Comparison of ENCODE assay signal across 10 mouse cellular contexts in genomic region chr10:79712499-79713126, GRCm38 (mm10). TPM values are rescaled to one million over a fixed set of nuclear protein-coding genes. Genes with fewer than 3 reads are reported as not detected.
DNase-seq lines count a peak whose midpoint lies in the region; ATAC-seq and TF ChIP-seq lines count a peak whose summit lies in the region.
"Had no signal": no experiment of that assay in that cellular context is flagged by ENCODE, and none has a peak within 500 bp of the region (broad histone marks: within the 10 kb centered on the region; RNA-seq: fewer than 3 reads in every experiment).

No protein-coding gene starts in this region.

- H3K9ac ChIP-seq in forebrain, embryonic 15.5 days (replicated peaks), result no peak overlapping the region
- H3K9ac ChIP-seq in forebrain, embryonic 12.5 days, result no peak overlapping the region
- no peak overlapping the region for H3K9ac ChIP-seq in hindbrain, embryonic 15.5 days
- H3K9ac ChIP-seq: neural tube, embryonic 13.5 days had no signal

- 9% methylated on average over 4 of the region's 6 CpGs for WGBS in forebrain, embryonic 10.5 days
- WGBS in forebrain, embryonic 15.5 days, result 14% methylated on average over 4 of the region's 6 CpGs
- WGBS in forebrain, embryonic 12.5 days, result 13% methylated on average over 4 of the region's 6 CpGs
- WGBS in hindbrain, embryonic 15.5 days, result 12% methylated on average over 4 of the region's 6 CpGs

- ATAC-seq in forebrain, embryonic 15.5 days (replicated peaks), result no peak; the same call in 1 of the 2 replicates
- ATAC-seq in forebrain, embryonic 12.5 days (ENCODE audit: low FRiP score), result no peak
- peak; percentile 19; the same call in 1 of the 2 replicates for ATAC-seq in hindbrain, embryonic 15.5 days (ENCODE audit: low FRiP score, low read depth)
- ATAC-seq: Patski had no signal

- no peak for TF ChIP-seq POLR2A in brain, embryonic 14.5 days (IDR thresholded peaks at IDR 0.05; ENCODE audit: borderline replicate concordance, extremely low read depth, insufficient read depth, insufficient read length, poor library complexity, severe bottlenecking)

- no peak overlapping the region for H3K4me3 ChIP-seq in forebrain, embryonic 10.5 days
- H3K4me3 ChIP-seq in forebrain, embryonic 15.5 days, result no peak overlapping the region
- H3K4me3 ChIP-seq in forebrain, embryonic 12.5 days (replicated peaks), result no peak overlapping the region
- H3K4me3 ChIP-seq in hindbrain, embryonic 15.5 days, result no peak overlapping the region
- H3K4me3 ChIP-seq: neural tube, embryonic 13.5 days had no signal

- TF ChIP-seq CTCF in brain, embryonic 14.5 days (IDR thresholded peaks at IDR 0.05; ENCODE audit: borderline replicate concordance, extremely low read depth, insufficient read depth, insufficient read length), result peak; percentile 90

- H3K4me1 ChIP-seq in forebrain, embryonic 10.5 days, result peaks cover 33% of the 10 kb centered on the region
- peaks cover 19% of the 10 kb centered on the region for H3K4me1 ChIP-seq in forebrain, embryonic 15.5 days
- peaks cover 16% of the 10 kb centered on the region for H3K4me1 ChIP-seq in forebrain, embryonic 12.5 days
- H3K4me1 ChIP-seq in hindbrain, embryonic 15.5 days (replicated peaks), result peaks cover 22% of the 10 kb centered on the region

- no peak overlapping the region for H3K27ac ChIP-seq in forebrain, embryonic 10.5 days
- H3K27ac ChIP-seq in forebrain, embryonic 15.5 days (replicated peaks), result no peak overlapping the region
- H3K27ac ChIP-seq in forebrain, embryonic 12.5 days, result peak overlapping the region; percentile 42; the same call in 1 of the 2 replicates
- no peak overlapping the region for H3K27ac ChIP-seq in hindbrain, embryonic 15.5 days (replicated peaks)
- H3K27ac ChIP-seq: neural tube, embryonic 13.5 days had no signal

- H3K4me2 ChIP-seq in forebrain, embryonic 15.5 days (replicated peaks), result no peak overlapping the region
- no peak overlapping the region for H3K4me2 ChIP-seq in forebrain, embryonic 12.5 days
- no peak overlapping the region for H3K4me2 ChIP-seq in hindbrain, embryonic 15.5 days
- H3K4me2 ChIP-seq: neural tube, embryonic 13.5 days had no signal

- H3K36me3 ChIP-seq in forebrain, embryonic 10.5 days (replicated peaks), result peaks cover 50% of the 10 kb centered on the region
- H3K36me3 ChIP-seq in forebrain, embryonic 15.5 days, result peaks cover 37% of the 10 kb centered on the region
- peaks cover 42% of the 10 kb centered on the region for H3K36me3 ChIP-seq in forebrain, embryonic 12.5 days (replicated peaks)
- peaks cover 16% of the 10 kb centered on the region for H3K36me3 ChIP-seq in hindbrain, embryonic 15.5 days

- H3K9me3 ChIP-seq in forebrain, embryonic 10.5 days, result no peaks in the 10 kb centered on the region
- no peaks in the 10 kb centered on the region for H3K9me3 ChIP-seq in forebrain, embryonic 15.5 days
- no peaks in the 10 kb centered on the region for H3K9me3 ChIP-seq in forebrain, embryonic 12.5 days
- H3K9me3 ChIP-seq in hindbrain, embryonic 15.5 days, result no peaks in the 10 kb centered on the region
- H3K9me3 ChIP-seq: neural tube, embryonic 13.5 days had no signal

- H3K27me3 ChIP-seq in forebrain, embryonic 10.5 days (ENCODE audit: poor library complexity, severe bottlenecking), result peaks cover 40% of the 10 kb centered on the region
- H3K27me3 ChIP-seq in forebrain, embryonic 15.5 days, result peaks cover 23% of the 10 kb centered on the region
- peaks cover 39% of the 10 kb centered on the region for H3K27me3 ChIP-seq in forebrain, embryonic 12.5 days
- H3K27me3 ChIP-seq in hindbrain, embryonic 15.5 days, result peaks cover 17% of the 10 kb centered on the region
- H3K27me3 ChIP-seq: Patski had no signal

- peak; percentile 81 for DNase-seq in forebrain, embryonic 10.5 days (ENCODE audit: extremely low spot score, low spot score)
- DNase-seq in brain, embryonic 14.5 days (ENCODE audit: low read depth), result peak; percentile 77
- DNase-seq in layer of hippocampus, postnatal 25 days (ENCODE audit: extremely low spot score in 1 of 2, low spot score in 1 of 2), result peak; percentile 72 to 91
- peak; percentile 78 to 87 for DNase-seq in lung, postnatal 4 days
- peak; percentile 41 to 73 for DNase-seq in spleen, adult 18-20 months

RNA-seq across cellular contexts. Expression of gene Hcn2, which starts 3.8 kb away (rescaled TPM):
- polyA plus RNA-seq in forebrain, embryonic 10.5 days (2016; fragmentation: Nextera tagmentation; extraction: Ambion mirVana), result 0.06 TPM in 1 of 2 replicates, not detected in the other
- polyA plus RNA-seq in forebrain, embryonic 15.5 days (2015; fragmentation: Nextera tagmentation; extraction: Ambion mirVana), result 0.64 and 0.69 TPM in 2 replicates
- 8.3 and 16.1 TPM in 2 replicates for polyA plus RNA-seq in brain, embryonic 14.5 days (2012; rRNA removed)
- polyA plus RNA-seq in forebrain, embryonic 12.5 days (2016; fragmentation: Nextera tagmentation; extraction: Ambion mirVana), result 0.11 and 0.18 TPM in 2 replicates
- 2.6 and 2.8 TPM in 2 replicates for polyA plus RNA-seq in hindbrain, embryonic 15.5 days (2015; fragmentation: Nextera tagmentation; extraction: Ambion mirVana)
- 100 to 1,000 TPM; 108 to 110 TPM for total RNA-seq in layer of hippocampus, postnatal 25 days (2021)

RNA-seq across cellular contexts. Expression of gene Bsg, which starts 8.3 kb away (rescaled TPM):
- 598 and 623 TPM in 2 replicates for polyA plus RNA-seq in forebrain, embryonic 10.5 days (2016; fragmentation: Nextera tagmentation; extraction: Ambion mirVana)
- polyA plus RNA-seq in forebrain, embryonic 15.5 days (2015; fragmentation: Nextera tagmentation; extraction: Ambion mirVana), result 689 and 728 TPM in 2 replicates
- 593 and 631 TPM in 2 replicates for polyA plus RNA-seq in brain, embryonic 14.5 days (2012; rRNA removed)
- polyA plus RNA-seq in forebrain, embryonic 12.5 days (2016; fragmentation: Nextera tagmentation; extraction: Ambion mirVana), result 474 and 500 TPM in 2 replicates
- 985 and 993 TPM in 2 replicates for polyA plus RNA-seq in hindbrain, embryonic 15.5 days (2015; fragmentation: Nextera tagmentation; extraction: Ambion mirVana)
- total RNA-seq in layer of hippocampus, postnatal 25 days (2021), result 100 to 1,000 TPM; 610 to 665 TPM

RNA-seq across cellular contexts. Expression of gene Gzmm, which starts 23.8 kb away (rescaled TPM):
- 0.84 and 1.0 TPM in 2 replicates for polyA plus RNA-seq in forebrain, embryonic 10.5 days (2016; fragmentation: Nextera tagmentation; extraction: Ambion mirVana)
- 2.0 and 2.3 TPM in 2 replicates for polyA plus RNA-seq in forebrain, embryonic 15.5 days (2015; fragmentation: Nextera tagmentation; extraction: Ambion mirVana)
- 1.4 and 1.9 TPM in 2 replicates for polyA plus RNA-seq in brain, embryonic 14.5 days (2012; rRNA removed)
- 1.1 and 1.6 TPM in 2 replicates for polyA plus RNA-seq in forebrain, embryonic 12.5 days (2016; fragmentation: Nextera tagmentation; extraction: Ambion mirVana)
- polyA plus RNA-seq in hindbrain, embryonic 15.5 days (2015; fragmentation: Nextera tagmentation; extraction: Ambion mirVana), result 1.3 and 1.4 TPM in 2 replicates
- 1 to 10 TPM; 2.4 to 3.1 TPM for total RNA-seq in layer of hippocampus, postnatal 25 days (2021)

RNA-seq across cellular contexts. Expression of gene Cdc34, which starts 30.6 kb away (rescaled TPM):
- polyA plus RNA-seq in forebrain, embryonic 10.5 days (2016; fragmentation: Nextera tagmentation; extraction: Ambion mirVana), result 253 and 264 TPM in 2 replicates
- 75.7 and 81.2 TPM in 2 replicates for polyA plus RNA-seq in forebrain, embryonic 15.5 days (2015; fragmentation: Nextera tagmentation; extraction: Ambion mirVana)
- 121 and 151 TPM in 2 replicates for polyA plus RNA-seq in brain, embryonic 14.5 days (2012; rRNA removed)
- 129 and 141 TPM in 2 replicates for polyA plus RNA-seq in forebrain, embryonic 12.5 days (2016; fragmentation: Nextera tagmentation; extraction: Ambion mirVana)
- 82.4 and 91.7 TPM in 2 replicates for polyA plus RNA-seq in hindbrain, embryonic 15.5 days (2015; fragmentation: Nextera tagmentation; extraction: Ambion mirVana)
- 10 to 100 TPM; 67.1 to 77.7 TPM for total RNA-seq in layer of hippocampus, postnatal 25 days (2021)

RNA-seq across cellular contexts. Expression of gene Polrmt, which starts 33.8 kb away (rescaled TPM):
- polyA plus RNA-seq in forebrain, embryonic 10.5 days (2016; fragmentation: Nextera tagmentation; extraction: Ambion mirVana), result 50.9 and 52.9 TPM in 2 replicates
- 43.7 and 44.0 TPM in 2 replicates for polyA plus RNA-seq in forebrain, embryonic 15.5 days (2015; fragmentation: Nextera tagmentation; extraction: Ambion mirVana)
- polyA plus RNA-seq in brain, embryonic 14.5 days (2012; rRNA removed), result 63.0 and 81.6 TPM in 2 replicates
- 43.7 and 47.6 TPM in 2 replicates for polyA plus RNA-seq in forebrain, embryonic 12.5 days (2016; fragmentation: Nextera tagmentation; extraction: Ambion mirVana)
- polyA plus RNA-seq in hindbrain, embryonic 15.5 days (2015; fragmentation: Nextera tagmentation; extraction: Ambion mirVana), result 37.0 and 43.0 TPM in 2 replicates
- 10 to 100 TPM; 39.2 to 44.6 TPM for total RNA-seq in layer of hippocampus, postnatal 25 days (2021)
